ENCODE assay signal across 8 mouse cellular contexts in the genomic region with DNA sequence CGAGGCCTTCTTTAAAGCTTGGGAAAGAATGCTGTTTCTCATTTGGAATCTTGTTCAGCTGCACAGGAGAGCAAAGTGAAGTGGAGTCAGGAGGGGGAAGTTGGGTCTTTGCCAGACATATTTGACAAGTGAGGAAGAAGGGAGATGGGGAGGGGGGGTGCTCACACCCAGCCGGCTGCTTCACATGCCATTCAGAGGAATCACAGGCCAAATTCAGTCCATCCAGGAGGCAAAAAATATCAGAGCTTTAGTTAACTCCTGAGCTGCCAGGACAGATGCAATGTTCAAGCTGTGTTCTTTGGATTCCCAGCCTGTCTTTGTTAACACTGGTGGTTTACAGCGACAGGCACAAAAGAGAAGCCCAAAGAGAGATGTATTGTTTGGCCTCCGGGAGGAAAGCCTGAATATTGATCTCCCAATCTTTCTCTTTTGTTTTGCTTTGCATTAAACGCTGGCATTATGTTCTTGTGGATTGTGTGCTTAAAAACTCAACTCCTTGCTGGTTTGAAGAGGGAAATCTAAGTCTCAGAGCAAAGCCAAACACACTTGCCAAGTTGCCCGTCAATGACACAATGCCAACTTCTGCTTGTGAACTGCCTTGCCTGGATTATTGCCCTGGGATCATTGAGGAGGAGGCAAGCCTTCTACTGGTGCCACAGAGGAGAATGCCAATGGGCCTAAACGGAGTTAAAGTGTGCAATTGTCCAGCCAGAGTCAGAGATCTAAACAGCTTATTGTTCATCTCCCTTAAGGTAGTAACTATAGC.
A peak's percentile ranks its signal among the peaks of the same experiment; 100 is the strongest.
DNase-seq lines count a peak whose midpoint lies in the region; ATAC-seq and TF ChIP-seq lines count a peak whose summit lies in the region.

No protein-coding gene starts in this region.

- in situ Hi-C loops in Patski (cut with MboI; ENCODE audit: low pct_unique_long_range_greater_than_20kb), result loop anchor here (25.0 kb wide), 1 partner anchor 877 kb away; the partner anchor contains the start of gene Echdc3

- ATAC-seq in Patski, result peak; percentile 93
- peak; percentile 84 for ATAC-seq in lung, embryonic 14.5 days (ENCODE audit: insufficient read depth)

- H3K36me3 ChIP-seq in forebrain, embryonic 10.5 days (replicated peaks), result no peaks in the 10 kb centered on the region
- no peaks in the 10 kb centered on the region for H3K36me3 ChIP-seq in lung, embryonic 14.5 days (ENCODE audit: insufficient read depth)

- no peaks in the 10 kb centered on the region for H3K9me3 ChIP-seq in forebrain, embryonic 10.5 days
- no peaks in the 10 kb centered on the region for H3K9me3 ChIP-seq in lung, embryonic 14.5 days (ENCODE audit: low read depth, low read length)

- H3K9ac ChIP-seq in lung, embryonic 14.5 days, result no peak overlapping the region

- WGBS in forebrain, embryonic 10.5 days, result 13% methylated on average over 7 of the region's 7 CpGs
- 11% methylated on average over 7 of the region's 7 CpGs for WGBS in lung, embryonic 14.5 days

- peaks cover 25% of the 10 kb centered on the region for H3K4me1 ChIP-seq in forebrain, embryonic 10.5 days
- peaks cover 10% of the 10 kb centered on the region for H3K4me1 ChIP-seq in lung, embryonic 14.5 days (ENCODE audit: insufficient read depth)

- H3K4me3 ChIP-seq in forebrain, embryonic 10.5 days, result no peak overlapping the region
- no peak overlapping the region for H3K4me3 ChIP-seq in lung, embryonic 14.5 days (ENCODE audit: low read depth, low read length)

- intact Hi-C loops in gastrocnemius, postnatal 36 days (cut with DNase I), result no loop called here
- intact Hi-C loops in heart, postnatal 25 days (cut with DNase I), result loop anchor here (10.0 kb wide), 1 partner anchor 354 kb away; no protein-coding TSS in a partner anchor

- CTCF ChIA-PET in Patski (lab: Charles Lee), result interaction anchor here (1.8 kb wide), 1 partner anchor 22 kb away, joined by 5 read pairs; no protein-coding TSS in a partner anchor

- peak; percentile 37 for DNase-seq in gastrocnemius, adult 18-20 months (ENCODE audit: low spot score)
- no peak for DNase-seq in gastrocnemius, postnatal 36 days
- peak; percentile 83 for DNase-seq in Patski (ENCODE audit: low read depth, low spot score)
- peak; percentile 45 for DNase-seq in forebrain, embryonic 10.5 days (ENCODE audit: extremely low spot score, low spot score)
- peak; percentile 33 for DNase-seq in heart, postnatal 25 days (ENCODE audit: low spot score)
- DNase-seq in lung, embryonic 14.5 days, result peak; percentile 93
- DNase-seq in retina, postnatal 1 day, result peak; percentile 79
- DNase-seq in ovary, postnatal 10 days (ENCODE audit: low spot score), result no peak

- TF ChIP-seq CTCF in Patski (IDR thresholded peaks at IDR 0.05), result no peak
- TF ChIP-seq CTCF in lung, embryonic 14.5 days (IDR thresholded peaks at IDR 0.05; ENCODE audit: low read depth), result no peak

- H3K27me3 ChIP-seq in Patski, result no peaks in the 10 kb centered on the region
- no peaks in the 10 kb centered on the region for H3K27me3 ChIP-seq in forebrain, embryonic 10.5 days (ENCODE audit: poor library complexity, severe bottlenecking)
- H3K27me3 ChIP-seq in lung, embryonic 14.5 days (ENCODE audit: insufficient read depth, low read length), result no peaks in the 10 kb centered on the region

- POLR2A ChIA-PET in Patski (lab: Charles Lee), result interaction anchor here (0.6 kb wide), 1 partner anchor 108 kb away, joined by 5 read pairs; no protein-coding TSS in a partner anchor

- H3K4me2 ChIP-seq in lung, embryonic 14.5 days, result no peak overlapping the region

- H3K27ac ChIP-seq in forebrain, embryonic 10.5 days, result peak overlapping the region; percentile 81
- peak overlapping the region; percentile 54; the same call in 1 of the 2 replicates for H3K27ac ChIP-seq in lung, embryonic 14.5 days (ENCODE audit: low read depth)

Comparison
In these comparisons a context has a peak if more than half of its experiments do, and no peak if none do; other contexts are left out.
1. DNase-seq: peak in gastrocnemius, adult 18-20 months (single experiment), Patski (single experiment), forebrain, embryonic 10.5 days (single experiment), heart, postnatal 25 days (single experiment), lung, embryonic 14.5 days (single experiment) and retina, postnatal 1 day (single experiment); none in gastrocnemius, postnatal 36 days (0 of 2) and ovary, postnatal 10 days (single experiment).